Mouse (Mus musculus) limb, embryonic 14.5 days (tissue): ENCODE data around the gene Calhm4. TPM values are rescaled to one million over a fixed set of nuclear protein-coding genes. Genes with fewer than 3 reads are reported as not detected.

ENCODE experiments used
- polyA plus RNA-seq, 2 experiments: library from polyadenylated mRNA; depleted of rRNA in 1 of 2; stranded (reverse) in 1 of 2; unstranded in 1 of 2; fragments of >200 nt; fragmentation: Nextera tagmentation in 1 of 2; extraction: Ambion mirVana in 1 of 2; gene quantifications; 2 replicates each; pipeline versions ENCODE4 v1.2.1 to v1.2.3; 2012 to 2014

Gene Calhm4
- polyA plus RNA-seq, 2 experiments = not detected

Other genes starting within 250 kb of the Calhm4 start
- not detected in 2 replicates for gene Sult3a1, start 186.6 kb downstream of the Calhm4 start, polyA plus RNA-seq (2012; rRNA removed)
- gene Sult3a1, start 186.6 kb downstream of the Calhm4 start, polyA plus RNA-seq (2014; fragmentation: Nextera tagmentation; extraction: Ambion mirVana) = not detected in 2 replicates
- 0.03 and 0.04 TPM in 2 replicates for gene Rsph4a, start 139.2 kb downstream of the Calhm4 start, polyA plus RNA-seq (2012; rRNA removed)
- 0.07 TPM in 1 of 2 replicates, not detected in the other for gene Rsph4a, start 139.2 kb downstream of the Calhm4 start, polyA plus RNA-seq (2014; fragmentation: Nextera tagmentation; extraction: Ambion mirVana)
- 12.5 and 16.4 TPM in 2 replicates for gene Zup1, start 93.0 kb downstream of the Calhm4 start, polyA plus RNA-seq (2012; rRNA removed)
- 20.1 and 20.9 TPM in 2 replicates for gene Zup1, start 93.0 kb downstream of the Calhm4 start, polyA plus RNA-seq (2014; fragmentation: Nextera tagmentation; extraction: Ambion mirVana)
- gene Rwdd1, start 24.7 kb downstream of the Calhm4 start, polyA plus RNA-seq (2012; rRNA removed) = 55.3 and 86.2 TPM in 2 replicates
- gene Rwdd1, start 24.7 kb downstream of the Calhm4 start, polyA plus RNA-seq (2014; fragmentation: Nextera tagmentation; extraction: Ambion mirVana) = 146 and 148 TPM in 2 replicates
- gene Trappc3l, start 6.7 kb downstream of the Calhm4 start, polyA plus RNA-seq (2012; rRNA removed) = not detected in 2 replicates
- not detected in 2 replicates for gene Trappc3l, start 6.7 kb downstream of the Calhm4 start, polyA plus RNA-seq (2014; fragmentation: Nextera tagmentation; extraction: Ambion mirVana)
- 0.27 and 0.29 TPM in 2 replicates for gene Calhm5, start 52.2 kb upstream of the Calhm4 start, polyA plus RNA-seq (2012; rRNA removed)
- 0.51 and 0.54 TPM in 2 replicates for gene Calhm5, start 52.2 kb upstream of the Calhm4 start, polyA plus RNA-seq (2014; fragmentation: Nextera tagmentation; extraction: Ambion mirVana)
- gene Calhm6, start 83.7 kb upstream of the Calhm4 start, polyA plus RNA-seq (2012; rRNA removed) = 1.2 and 1.7 TPM in 2 replicates
- gene Calhm6, start 83.7 kb upstream of the Calhm4 start, polyA plus RNA-seq (2014; fragmentation: Nextera tagmentation; extraction: Ambion mirVana) = 0.96 and 1.5 TPM in 2 replicates
- gene Dse, start 163.4 kb upstream of the Calhm4 start, polyA plus RNA-seq (2012; rRNA removed) = 30.8 and 38.8 TPM in 2 replicates
- 49.8 and 50.6 TPM in 2 replicates for gene Dse, start 163.4 kb upstream of the Calhm4 start, polyA plus RNA-seq (2014; fragmentation: Nextera tagmentation; extraction: Ambion mirVana)
- gene Tspyl1, start 237.9 kb upstream of the Calhm4 start, polyA plus RNA-seq (2012; rRNA removed) = 39.6 and 40.7 TPM in 2 replicates
- 44.4 and 51.5 TPM in 2 replicates for gene Tspyl1, start 237.9 kb upstream of the Calhm4 start, polyA plus RNA-seq (2014; fragmentation: Nextera tagmentation; extraction: Ambion mirVana)